Mouse (Mus musculus): ENCODE measurements around the gene Mmp11. TPM values are rescaled to one million over a fixed set of nuclear protein-coding genes. Genes with fewer than 3 reads are reported as not detected.

The Mmp11 gene
- total and polyA plus RNA-seq, 3 experiments: 0.99 to 1.1 TPM; not detected in 1

DNA sequence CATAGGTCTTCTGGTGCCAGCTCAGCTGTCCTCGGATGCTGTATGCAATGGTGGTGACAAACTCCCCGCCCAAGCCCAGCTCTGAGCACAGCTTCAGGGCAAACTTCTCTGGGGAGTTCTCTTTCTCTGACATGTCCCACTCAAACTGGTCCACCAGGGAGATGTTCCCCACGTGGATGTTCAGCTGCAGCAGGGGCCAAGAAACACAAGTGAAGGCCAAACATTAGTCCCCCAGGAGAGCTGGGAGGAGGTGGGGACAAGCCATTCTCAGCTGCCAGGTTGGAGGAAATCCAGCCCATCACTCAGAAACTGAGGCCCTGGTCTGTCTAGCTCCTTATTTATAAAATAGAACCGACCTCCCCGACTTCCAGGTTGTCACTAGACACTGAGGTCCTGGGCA lies 31.9 kb downstream of the Mmp11 start:
- TF ChIP-seq ELF1 (IDR thresholded peaks at IDR 0.05; ENCODE audit: low read depth, low read length): no peak
- TF ChIP-seq MEF2A (IDR thresholded peaks at IDR 0.05; ENCODE audit: borderline replicate concordance, low read depth, low read length): no peak
- TF ChIP-seq GABPA (IDR thresholded peaks at IDR 0.05; ENCODE audit: insufficient replicate concordance, low read depth, low read length): no peak
- no peak for TF ChIP-seq IRF4 (IDR thresholded peaks at IDR 0.05; ENCODE audit: low read depth, low read length)
- no peak for TF ChIP-seq POLR2AphosphoS2 (IDR thresholded peaks at IDR 0.05; ENCODE audit: low read depth, low read length)
- TF ChIP-seq ZMIZ1 (IDR thresholded peaks at IDR 0.05; ENCODE audit: low read depth, low read length): no peak
- TF ChIP-seq NRF1 (IDR thresholded peaks at IDR 0.05; ENCODE audit: low read depth, low read length): no peak
- no peak for TF ChIP-seq USF2 (conservative IDR thresholded peaks at IDR 0.05; ENCODE audit: low read depth, low read length)
- TF ChIP-seq CHD1 (IDR thresholded peaks at IDR 0.05; ENCODE audit: low read depth, low read length): no peak
- TF ChIP-seq USF1 (IDR thresholded peaks at IDR 0.05; ENCODE audit: low read depth, low read length): no peak
- no peak for TF ChIP-seq TBP (conservative IDR thresholded peaks at IDR 0.05; ENCODE audit: low read depth, low read length)
- TF ChIP-seq TCF12 (IDR thresholded peaks at IDR 0.05; ENCODE audit: low read depth, low read length): no peak
- no peak for TF ChIP-seq MAX (IDR thresholded peaks at IDR 0.05; ENCODE audit: low read length)
- TF ChIP-seq ZC3H11A (IDR thresholded peaks at IDR 0.05; ENCODE audit: low read depth, low read length): no peak
- Histone ChIP-seq H3K9me3 (replicated peaks; ENCODE audit: low read length) (no peaks in the 10 kb centered on the region), H3K27ac (ENCODE audit: insufficient read depth, low read depth) (no peak overlapping the region), H3K36me3 (replicated peaks in 1 of 2; ENCODE audit: control insufficient read depth in 1 of 2, insufficient read depth in 1 of 2, low read length in 1 of 2) (peaks cover 71 to 90% of the 10 kb centered on the region in 2 experiments), H3K4me2 (ENCODE audit: insufficient read depth, low read depth, poor library complexity, severe bottlenecking) (no peak overlapping the region), H3K27me3 (replicated peaks) (no peaks in the 10 kb centered on the region), H3K79me2 (replicated peaks; ENCODE audit: control insufficient read depth, extremely low read depth, insufficient read depth, poor library complexity, severe bottlenecking) (no peaks in the 10 kb centered on the region; the same call in 1 of the 2 replicates), H3K4me1 (ENCODE audit: control insufficient read depth in 1 of 2, insufficient read depth in 2 of 2) (peaks cover 0 to 8% of the 10 kb centered on the region in 2 experiments; a peak in 1 of 4 replicates), H3K9ac (ENCODE audit: insufficient read depth, low read depth) (no peak overlapping the region), H3K4me3 (replicated peaks in 1 of 3; ENCODE audit: low read depth in 2 of 3, low read length in 2 of 3, poor library complexity in 1 of 3) (no peak overlapping the region)
- dilution Hi-C loops (cut with MboI; ENCODE audit: extremely low pct_ligation_motif_present, extremely low pct_unique_long_range_greater_than_20kb, low sequenced_read_pairs): no loop called here
- in situ Hi-C loops (cut with MboI; ENCODE audit: low pct_ligation_motif_present, low pct_unique_long_range_greater_than_20kb, low sequenced_read_pairs): no loop called here
- DNase-seq (ENCODE audit: extremely low read depth): no peak

DNA sequence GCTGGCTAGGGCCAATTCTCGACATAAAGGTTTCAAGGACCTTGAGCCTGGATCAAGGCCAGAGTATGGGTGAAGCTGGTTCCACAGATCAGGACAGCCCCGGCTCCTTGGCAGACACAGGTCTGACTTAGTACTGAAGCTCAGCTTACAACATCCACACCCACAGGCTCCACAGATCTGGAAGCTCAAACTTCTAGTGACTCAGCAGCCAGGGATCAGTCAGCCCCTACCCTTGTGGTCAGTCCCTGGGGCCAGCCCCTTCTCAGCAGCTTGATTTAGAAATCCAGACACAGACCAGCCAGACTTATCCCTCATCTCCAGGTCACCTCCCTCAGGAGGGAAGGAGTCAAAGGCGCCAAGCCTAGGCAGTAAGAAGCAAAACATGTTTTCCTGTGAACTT lies 37.5 kb downstream of the Mmp11 start:
- Histone ChIP-seq H3K79me2 (replicated peaks; ENCODE audit: control insufficient read depth, extremely low read depth, insufficient read depth, poor library complexity, severe bottlenecking) (no peaks in the 10 kb centered on the region; the same call in 1 of the 2 replicates), H3K4me1 (ENCODE audit: control insufficient read depth in 1 of 2, insufficient read depth in 2 of 2) (peaks cover 28 to 57% of the 10 kb centered on the region in 2 experiments), H3K9ac (ENCODE audit: insufficient read depth, low read depth) (no peak overlapping the region), H3K9me3 (replicated peaks; ENCODE audit: low read length) (no peaks in the 10 kb centered on the region), H3K4me3 (replicated peaks in 1 of 3; ENCODE audit: low read depth in 2 of 3, low read length in 2 of 3, poor library complexity in 1 of 3) (no peak overlapping the region), H3K27me3 (replicated peaks) (no peaks in the 10 kb centered on the region), H3K27ac (ENCODE audit: insufficient read depth, low read depth) (peak overlapping the region; percentile 16; the same call in 1 of the 2 replicates), H3K4me2 (ENCODE audit: insufficient read depth, low read depth, poor library complexity, severe bottlenecking) (no peak overlapping the region), H3K36me3 (replicated peaks in 1 of 2; ENCODE audit: control insufficient read depth in 1 of 2, insufficient read depth in 1 of 2, low read length in 1 of 2) (peaks cover 42 to 94% of the 10 kb centered on the region in 2 experiments)
- DNase-seq (ENCODE audit: extremely low read depth): no peak
- in situ Hi-C loops (cut with MboI; ENCODE audit: low pct_ligation_motif_present, low pct_unique_long_range_greater_than_20kb, low sequenced_read_pairs): loop anchor here (5.0 kb wide), 1 partner anchor 38 kb away; the partner anchor contains the start of gene Mmp11
- dilution Hi-C loops (cut with MboI; ENCODE audit: extremely low pct_ligation_motif_present, extremely low pct_unique_long_range_greater_than_20kb, low sequenced_read_pairs): no loop called here
- no peak for TF ChIP-seq MYC (IDR thresholded peaks at IDR 0.05; ENCODE audit: low read depth, low read length)
- no peak for TF ChIP-seq POLR2AphosphoS2 (IDR thresholded peaks at IDR 0.05; ENCODE audit: low read depth, low read length)
- no peak for TF ChIP-seq IRF4 (IDR thresholded peaks at IDR 0.05; ENCODE audit: low read depth, low read length)
- no peak for TF ChIP-seq EP300 (IDR thresholded peaks at IDR 0.05; ENCODE audit: low read length)
- no peak for TF ChIP-seq CHD2 (IDR thresholded peaks at IDR 0.05; ENCODE audit: low read length)
- TF ChIP-seq PAX5 (IDR thresholded peaks at IDR 0.05; ENCODE audit: low read length): no peak
- no peak for TF ChIP-seq USF1 (IDR thresholded peaks at IDR 0.05; ENCODE audit: low read depth, low read length)
- TF ChIP-seq CHD1 (IDR thresholded peaks at IDR 0.05; ENCODE audit: low read depth, low read length): no peak
- no peak for TF ChIP-seq ZNF384 (IDR thresholded peaks at IDR 0.05; ENCODE audit: low read depth, low read length)
- TF ChIP-seq MAX (IDR thresholded peaks at IDR 0.05; ENCODE audit: low read length): no peak
- TF ChIP-seq TCF12 (IDR thresholded peaks at IDR 0.05; ENCODE audit: low read depth, low read length): no peak
- no peak for TF ChIP-seq GABPA (IDR thresholded peaks at IDR 0.05; ENCODE audit: insufficient replicate concordance, low read depth, low read length)
- TF ChIP-seq BHLHE40 (IDR thresholded peaks at IDR 0.05; ENCODE audit: low read depth, low read length): no peak
- no peak for TF ChIP-seq USF2 (conservative IDR thresholded peaks at IDR 0.05; ENCODE audit: low read depth, low read length)
- no peak for TF ChIP-seq UBTF (IDR thresholded peaks at IDR 0.05; ENCODE audit: low read depth, low read length)
- TF ChIP-seq RCOR1 (conservative IDR thresholded peaks at IDR 0.05; ENCODE audit: low read depth, low read length): no peak
